Mouse (Mus musculus) intestine, embryonic 16.5 days (tissue): ENCODE data around the gene H2-Eb2. TPM values are rescaled to one million over a fixed set of nuclear protein-coding genes. Genes with fewer than 3 reads are reported as not detected.

Experiments used
- ATAC-seq: fragments of 200-750 bp; cut with Nextera tagmentation; 2 replicates; pipeline ENCODE4 v1.8.0; 2017; ENCODE audit warnings: moderate TSS enrichment, moderate library complexity
- H3K27ac ChIP-seq: fragments of 300-500 bp; sonication (generic); 2 replicates; pipeline ENCODE4 v1.5.1; 2014; ENCODE audit warnings: mild to moderate bottlenecking, low read length
- H3K27me3 ChIP-seq: fragments of 300-500 bp; sonication (generic); replicated peaks from 2 replicates; pipeline ENCODE4 v1.6.1; 2014; ENCODE audit warnings: low read length, control low read depth, mixed read lengths; ENCODE audit not compliant: control insufficient read depth, insufficient read depth
- H3K36me3 ChIP-seq: fragments of 300-500 bp; sonication (generic); 2 replicates; pipeline ENCODE4 v1.6.1; 2014; ENCODE audit warnings: low read length, control low read depth; ENCODE audit not compliant: control insufficient read depth, insufficient read depth
- H3K4me1 ChIP-seq: fragments of 300-500 bp; sonication (generic); 2 replicates; pipeline ENCODE4 v1.6.1; 2014; ENCODE audit warnings: low read length, control low read depth, mixed read lengths; ENCODE audit not compliant: control insufficient read depth, insufficient read depth
- H3K4me2 ChIP-seq: fragments of 300-500 bp; sonication (generic); 2 replicates; pipeline ENCODE4 v1.6.1; 2014; ENCODE audit warnings: low read depth, low read length, control low read depth
- H3K4me3 ChIP-seq: fragments of 300-500 bp; sonication (generic); 2 replicates; pipeline ENCODE4 v1.5.1; 2014; ENCODE audit warnings: mild to moderate bottlenecking, low read length
- H3K9ac ChIP-seq: fragments of 300-500 bp; sonication (generic); 2 replicates; pipeline ENCODE4 v1.6.1; 2014; ENCODE audit warnings: low read depth, low read length
- H3K9me3 ChIP-seq: fragments of 300-500 bp; sonication (generic); 2 replicates; pipeline ENCODE4 v1.6.1; 2016; ENCODE audit warnings: low read length, control low read depth; ENCODE audit not compliant: control insufficient read depth
- WGBS: fragments of 180-500 bp; shearing (Covaris S2); extraction: QIAGEN DNeasy Blood & Tissue Kit; methylation state at CpG from one replicate; pipeline ENCODE4 v1.1.7; 2014; 5-methylcytosine and 5-hydroxymethylcytosine counted together
- polyA plus RNA-seq: library from polyadenylated mRNA; unstranded; fragments of >200 nt; fragmentation: Nextera tagmentation; extraction: Ambion mirVana; gene quantifications from 2 replicates; pipeline ENCODE4 v1.2.1, GENCODE M21; 2015

The H2-Eb2 gene
- polyA plus RNA-seq, 1 experiment from 2014 or later = not detected

DNA sequence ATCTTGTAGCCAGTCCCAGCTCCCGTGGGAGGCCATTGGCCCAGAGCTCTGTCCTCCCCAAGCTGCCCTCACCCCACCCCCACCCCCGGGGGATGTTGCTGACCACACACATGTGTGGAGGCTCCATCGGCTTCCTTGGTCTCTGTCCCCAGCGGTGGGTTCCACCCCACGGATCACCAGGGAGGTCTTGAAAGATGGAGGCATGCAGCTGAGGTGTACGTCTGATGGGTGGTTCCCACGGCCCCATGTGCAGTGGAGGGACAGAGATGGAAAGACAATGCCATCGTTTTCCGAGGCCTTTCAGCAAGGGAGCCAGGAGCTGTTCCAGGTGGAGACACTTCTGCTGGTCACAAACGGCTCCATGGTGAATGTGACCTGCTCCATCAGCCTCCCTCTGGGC lies 39.6 kb downstream of the H2-Eb2 start:
- Histone ChIP-seq H3K9me3 (no peaks in the 10 kb centered on the region), H3K27me3 (no peaks in the 10 kb centered on the region), H3K9ac (no peak overlapping the region), H3K4me3 (no peak overlapping the region), H3K4me1 (no peaks in the 10 kb centered on the region), H3K4me2 (no peak overlapping the region), H3K36me3 (no peaks in the 10 kb centered on the region), H3K27ac (no peak overlapping the region)
- WGBS = 77% methylated on average over 10 of the region's 10 CpGs
- no peak for ATAC-seq

DNA sequence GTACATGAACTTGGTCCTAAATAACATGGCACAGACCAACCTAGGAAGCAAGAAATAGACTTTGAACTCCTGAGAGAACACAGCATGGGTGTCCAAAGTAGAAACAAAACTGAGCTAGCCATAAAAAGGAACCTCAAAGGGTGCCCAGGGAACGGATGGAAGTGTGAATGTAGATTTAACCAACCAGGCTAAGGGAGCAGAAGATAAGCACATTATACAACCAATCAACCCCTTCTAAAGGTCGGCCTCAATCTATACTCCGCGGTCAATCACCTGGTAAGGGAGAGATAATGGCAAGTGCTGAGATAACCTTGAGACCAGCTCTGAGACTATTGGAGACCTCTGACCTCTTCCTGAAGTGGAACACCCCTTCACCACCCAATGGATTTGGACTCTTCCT lies 45.1 kb downstream of the H2-Eb2 start:
- no peak overlapping the region; the same call in 1 of the 2 replicates for H3K27ac ChIP-seq
- peak; percentile 87 for ATAC-seq
- H3K4me2 ChIP-seq = no peak overlapping the region

DNA sequence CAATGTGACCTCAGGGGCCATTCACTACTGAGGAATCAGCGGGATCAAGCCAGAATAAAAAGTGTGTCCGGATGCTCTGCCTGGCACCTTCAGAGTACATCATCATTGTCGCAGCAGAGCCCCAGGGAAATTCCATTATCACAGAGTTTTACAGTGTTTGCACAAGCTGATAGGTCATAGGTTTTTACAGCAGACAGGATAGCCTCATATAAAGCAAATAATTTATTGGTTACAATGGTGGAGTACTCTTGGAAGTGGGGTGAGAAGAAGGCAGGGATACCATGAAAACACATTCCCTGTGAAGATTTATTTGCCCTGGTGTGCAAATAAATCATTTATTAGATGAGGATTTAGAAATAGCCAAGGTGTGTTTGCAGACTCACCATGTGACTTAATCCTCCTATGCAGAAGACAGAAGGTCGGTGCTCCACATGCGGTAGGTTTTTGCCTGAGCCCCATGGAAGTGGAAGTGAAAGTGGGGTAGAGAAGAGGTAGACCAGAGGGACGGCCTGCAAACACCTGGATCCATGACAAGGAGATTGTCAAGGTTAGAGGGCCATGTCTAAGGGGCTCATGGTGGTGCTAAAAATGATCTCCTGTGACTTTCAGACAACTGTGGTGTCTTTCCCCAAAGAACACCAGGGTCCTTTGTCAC lies 47.7 kb downstream of the H2-Eb2 start:
- ATAC-seq = peak; percentile 63
- Histone ChIP-seq H3K27ac (peak overlapping the region; percentile 58), H3K4me1 (0 out of 2 replicates have a peak, but pooled peaks cover 2% of the 10 kb centered on the region), H3K9ac (no peak overlapping the region), H3K27me3 (no peaks in the 10 kb centered on the region), H3K4me3 (no peak overlapping the region), H3K9me3 (no peaks in the 10 kb centered on the region), H3K36me3 (no peaks in the 10 kb centered on the region), H3K4me2 (peak overlapping the region; percentile 10; the same call in 1 of the 2 replicates)
- WGBS = 57% methylated on average over 6 of the region's 6 CpGs

More for the DNA sequence above, 45.1 kb downstream of the H2-Eb2 start:
- Histone ChIP-seq H3K36me3 (no peaks in the 10 kb centered on the region), H3K4me1 (0 out of 2 replicates have a peak, but pooled peaks cover 2% of the 10 kb centered on the region), H3K9me3 (no peaks in the 10 kb centered on the region), H3K27me3 (no peaks in the 10 kb centered on the region), H3K9ac (no peak overlapping the region), H3K4me3 (no peak overlapping the region)
- WGBS = 39% methylated on average over 4 of the region's 4 CpGs

DNA sequence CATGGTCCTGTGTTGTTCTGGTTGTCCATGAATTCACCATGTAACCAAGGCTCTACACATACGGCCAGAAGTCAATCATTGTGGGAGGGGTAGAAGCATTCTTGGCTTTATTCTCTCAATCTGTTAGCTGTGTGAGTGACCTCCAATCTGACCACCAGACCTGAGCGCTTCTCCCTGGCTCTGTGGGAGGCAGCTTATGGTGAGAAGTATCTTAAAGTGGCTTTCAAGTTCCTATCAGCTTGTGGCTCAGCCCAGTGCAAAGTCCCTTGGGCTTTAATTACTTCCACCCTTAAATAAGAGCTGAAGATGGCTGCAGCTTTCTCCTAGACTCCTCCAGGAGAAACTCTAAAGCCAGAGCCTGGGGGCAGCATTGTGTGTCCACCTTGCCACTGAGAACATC lies 51.4 kb downstream of the H2-Eb2 start, which contains the start of gene Btnl1:
TSS of gene Btnl1 (plus strand) at position 286 of the 400 bp plus-strand sequence.
- Histone ChIP-seq H3K27ac (peak within 1 kb of the TSS; percentile 59; the same call in 1 of the 2 replicates), H3K4me3 (peak within 1 kb of the TSS; percentile 42), H3K9me3 (no peaks in the 10 kb centered on the region), H3K36me3 (no peaks in the 10 kb centered on the region), H3K4me1 (no peaks in the 10 kb centered on the region), H3K4me2 (peak within 1 kb of the TSS; percentile 35), H3K9ac (peak within 1 kb of the TSS; percentile 58; the same call in 1 of the 2 replicates), H3K27me3 (no peaks in the 10 kb centered on the region)
- ATAC-seq = peak; percentile 63; the same call in 1 of the 2 replicates
- 70% methylated on average over 2 of the region's 2 CpGs for WGBS

DNA sequence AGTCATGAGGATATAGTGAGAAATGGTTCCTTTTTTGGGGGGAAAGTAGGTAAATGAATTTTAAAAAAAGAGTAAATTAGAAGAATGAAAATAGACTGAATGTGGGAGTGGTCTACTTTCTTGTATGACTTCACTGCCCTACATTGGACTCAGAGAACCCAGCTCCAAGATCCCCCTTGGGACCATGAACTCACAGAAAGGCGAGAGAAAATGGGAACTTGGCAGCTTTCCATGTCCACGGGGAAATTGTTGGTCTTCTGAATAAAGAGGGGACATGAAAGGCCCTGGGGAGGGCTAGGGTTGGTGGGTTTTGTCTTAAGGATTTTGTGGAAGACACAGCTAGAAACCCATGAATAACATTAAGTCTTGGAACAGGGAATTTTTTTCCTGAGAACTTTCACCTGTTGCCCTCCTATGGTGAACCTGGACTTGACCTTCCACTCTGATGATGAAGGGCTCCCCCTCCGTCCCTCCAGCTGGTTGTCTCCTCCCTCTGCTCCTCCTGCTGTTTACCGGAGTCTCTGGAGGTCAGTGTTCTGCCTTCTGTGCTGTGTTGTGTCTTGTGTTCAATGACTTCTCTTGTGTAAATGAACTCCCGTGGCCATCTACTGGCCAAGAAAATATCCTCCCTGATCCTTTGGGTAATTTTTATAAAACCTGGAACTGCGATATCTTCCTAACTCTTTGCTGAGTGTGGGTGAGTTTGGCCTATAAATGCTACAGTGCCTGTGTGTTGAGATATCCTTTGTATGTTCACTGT lies 52.2 kb downstream of the H2-Eb2 start:
- H3K27ac ChIP-seq = no peak overlapping the region; the same call in 1 of the 2 replicates
- 52% methylated on average over 6 of the region's 6 CpGs for WGBS
- H3K9ac ChIP-seq = 0 out of 2 replicates have a peak overlapping the region, but pooled peaks have one; percentile 58
- peak overlapping the region; percentile 35 for H3K4me2 ChIP-seq
- no peaks in the 10 kb centered on the region for H3K9me3 ChIP-seq
- peak overlapping the region; percentile 42 for H3K4me3 ChIP-seq
- no peak for ATAC-seq
- H3K27me3 ChIP-seq = no peaks in the 10 kb centered on the region
- no peaks in the 10 kb centered on the region for H3K36me3 ChIP-seq
- no peaks in the 10 kb centered on the region for H3K4me1 ChIP-seq

DNA sequence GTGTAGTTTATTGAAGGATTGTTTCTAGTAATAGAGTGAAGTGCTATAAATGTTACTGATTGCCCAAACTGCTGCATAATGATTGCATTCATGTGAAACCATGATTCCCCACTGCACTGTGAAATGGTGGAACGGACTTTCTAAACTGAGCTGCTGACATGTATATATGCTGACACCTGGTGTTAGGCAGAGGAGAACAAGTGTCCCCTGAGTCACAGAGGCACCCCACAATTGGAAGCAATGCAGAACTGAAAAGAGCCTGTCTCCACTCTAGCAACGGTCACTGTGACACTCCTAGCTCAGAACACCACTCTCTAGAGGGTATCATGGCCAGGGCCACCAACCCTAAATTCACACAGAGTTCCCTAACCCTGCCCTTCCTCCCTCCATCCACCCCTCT lies 53.3 kb downstream of the H2-Eb2 start:
- H3K36me3 ChIP-seq = 0 out of 2 replicates have a peak, but pooled peaks cover 2% of the 10 kb centered on the region
- H3K27me3 ChIP-seq = no peaks in the 10 kb centered on the region
- ATAC-seq = peak; percentile 35; the same call in 1 of the 2 replicates
- no peak overlapping the region for H3K4me2 ChIP-seq
- H3K4me3 ChIP-seq = no peak overlapping the region
- no peaks in the 10 kb centered on the region for H3K4me1 ChIP-seq
- no peak overlapping the region for H3K9ac ChIP-seq
- H3K9me3 ChIP-seq = peaks cover 5% of the 10 kb centered on the region; the same call in 1 of the 2 replicates
- 72% methylated on average over 2 of the region's 2 CpGs for WGBS
- H3K27ac ChIP-seq = no peak overlapping the region

DNA sequence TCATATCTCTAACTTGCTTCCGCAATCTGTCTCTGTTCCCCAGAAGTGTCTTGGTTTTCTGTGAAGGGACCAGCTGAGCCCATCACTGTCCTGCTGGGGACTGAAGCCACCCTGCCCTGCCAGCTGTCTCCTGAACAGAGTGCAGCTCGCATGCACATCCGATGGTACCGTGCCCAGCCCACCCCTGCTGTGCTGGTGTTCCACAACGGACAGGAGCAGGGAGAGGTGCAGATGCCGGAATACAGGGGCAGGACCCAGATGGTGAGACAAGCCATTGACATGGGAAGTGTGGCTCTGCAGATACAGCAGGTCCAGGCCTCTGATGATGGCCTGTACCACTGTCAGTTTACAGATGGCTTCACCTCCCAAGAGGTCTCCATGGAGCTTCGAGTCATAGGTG lies 54.0 kb downstream of the H2-Eb2 start:
- Histone ChIP-seq H3K27ac (no peak overlapping the region), H3K4me1 (no peaks in the 10 kb centered on the region), H3K4me2 (no peak overlapping the region), H3K36me3 (0 out of 2 replicates have a peak, but pooled peaks cover 2% of the 10 kb centered on the region), H3K27me3 (no peaks in the 10 kb centered on the region), H3K9ac (no peak overlapping the region), H3K9me3 (peaks cover 5% of the 10 kb centered on the region; the same call in 1 of the 2 replicates), H3K4me3 (no peak overlapping the region)
- ATAC-seq = no peak
- WGBS = 88% methylated on average over 7 of the region's 7 CpGs

DNA sequence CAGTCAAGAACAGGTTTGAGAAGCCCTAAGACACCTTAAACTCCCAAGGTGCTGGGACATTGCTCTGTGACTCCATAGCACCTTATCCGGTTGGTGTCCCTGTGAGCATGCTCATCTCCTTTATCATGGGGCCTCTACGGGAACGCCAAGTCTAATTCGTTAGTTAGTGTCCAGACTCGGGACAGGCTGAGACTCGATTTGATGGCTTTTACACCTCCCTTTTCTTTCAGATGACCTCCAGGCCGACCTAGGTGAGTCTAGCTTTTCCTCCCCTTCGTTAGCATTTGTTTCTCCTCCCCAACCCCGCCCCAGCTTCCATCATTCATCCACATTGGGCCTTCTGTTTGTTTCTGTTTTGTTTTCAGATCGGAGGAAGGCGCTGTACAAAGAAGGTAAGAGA lies 56.4 kb downstream of the H2-Eb2 start:
- no peak overlapping the region for H3K27ac ChIP-seq
- H3K4me1 ChIP-seq = no peaks in the 10 kb centered on the region
- H3K9me3 ChIP-seq = peaks cover 5% of the 10 kb centered on the region; the same call in 1 of the 2 replicates
- no peak for ATAC-seq
- H3K4me2 ChIP-seq = no peak overlapping the region
- H3K27me3 ChIP-seq = no peaks in the 10 kb centered on the region
- no peak overlapping the region for H3K9ac ChIP-seq
- no peak overlapping the region for H3K4me3 ChIP-seq
- 0 out of 2 replicates have a peak, but pooled peaks cover 2% of the 10 kb centered on the region for H3K36me3 ChIP-seq
- WGBS = 75% methylated on average over 11 of the region's 11 CpGs

DNA sequence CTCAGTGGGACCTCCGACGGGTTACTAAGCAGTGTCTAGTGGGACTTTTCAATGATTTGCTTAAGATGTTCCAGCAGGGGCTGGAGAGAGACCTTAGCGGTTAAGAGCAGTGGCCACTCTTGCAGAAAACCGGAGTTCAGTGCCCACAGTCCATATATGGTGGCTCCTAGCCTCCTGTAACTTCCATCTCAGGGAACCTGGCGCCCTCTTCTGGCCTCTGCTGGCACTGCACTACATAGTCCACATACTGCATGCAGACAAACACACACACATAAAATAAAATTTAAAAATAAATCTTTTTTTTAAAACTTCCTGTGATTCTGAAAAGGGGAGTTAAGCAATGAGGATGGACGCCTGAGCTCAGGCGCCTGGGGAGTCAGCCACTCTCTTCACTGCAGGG lies 57.7 kb downstream of the H2-Eb2 start:
- 74% methylated on average over 7 of the region's 7 CpGs for WGBS
- Histone ChIP-seq H3K4me2 (no peak overlapping the region), H3K9me3 (peaks cover 5% of the 10 kb centered on the region; the same call in 1 of the 2 replicates), H3K27me3 (no peaks in the 10 kb centered on the region), H3K27ac (no peak overlapping the region), H3K9ac (no peak overlapping the region), H3K4me3 (no peak overlapping the region), H3K36me3 (0 out of 2 replicates have a peak, but pooled peaks cover 2% of the 10 kb centered on the region), H3K4me1 (no peaks in the 10 kb centered on the region)
- ATAC-seq = no peak
